ENCODE assay signal across 9 mouse cellular contexts in the genomic region with DNA sequence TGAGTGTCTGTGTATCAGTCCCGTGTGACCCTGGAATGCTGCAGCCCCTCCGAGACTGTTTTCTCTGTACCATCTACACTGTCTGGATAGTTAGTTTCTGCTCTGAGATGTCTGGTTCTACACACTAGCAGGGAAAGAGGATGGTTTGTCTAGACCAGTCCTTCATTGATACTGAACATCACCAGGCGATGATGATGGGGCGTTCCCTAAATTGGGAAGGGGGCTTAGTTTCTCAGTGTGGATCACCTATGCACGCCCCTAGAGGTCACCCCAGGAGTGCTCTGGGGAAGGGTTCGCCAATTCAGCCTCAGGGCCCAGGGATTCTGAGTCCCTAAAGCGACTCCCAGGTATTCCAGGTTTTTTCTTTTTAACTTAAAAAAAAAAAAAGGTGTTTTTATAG. TPM values are rescaled to one million over a fixed set of nuclear protein-coding genes. Genes with fewer than 3 reads are reported as not detected.
A peak's percentile ranks its signal among the peaks of the same experiment; 100 is the strongest.
DNase-seq lines count a peak whose midpoint lies in the region; ATAC-seq and TF ChIP-seq lines count a peak whose summit lies in the region.
"Had no signal": no experiment of that assay in that cellular context is flagged by ENCODE, and none has a peak within 500 bp of the region (broad histone marks: within the 10 kb centered on the region; RNA-seq: fewer than 3 reads in every experiment).

No protein-coding gene starts in this region.

- H3K36me3 ChIP-seq in heart, adult 2 months (ENCODE audit: control insufficient read depth, insufficient read depth, low read length), result no peaks in the 10 kb centered on the region
- H3K36me3 ChIP-seq in liver, postnatal 0 days (replicated peaks; ENCODE audit: insufficient read depth, low read length), result no peaks in the 10 kb centered on the region
- H3K36me3 ChIP-seq in liver, embryonic 11.5 days (ENCODE audit: control insufficient read depth, insufficient read depth, low read length), result no peaks in the 10 kb centered on the region
- no peaks in the 10 kb centered on the region for H3K36me3 ChIP-seq in embryonic facial prominence, embryonic 11.5 days (replicated peaks; ENCODE audit: control insufficient read depth, insufficient read depth, low read depth, low read length)
- H3K36me3 ChIP-seq in neural tube, embryonic 14.5 days (ENCODE audit: control insufficient read depth, insufficient read depth, low read length), result no peaks in the 10 kb centered on the region

- TF ChIP-seq CTCF in heart, adult 2 months (IDR thresholded peaks at IDR 0.05), result no peak
- TF ChIP-seq CTCF in liver, postnatal 0 days (IDR thresholded peaks at IDR 0.05; ENCODE audit: low read depth), result no peak

- H3K9me3 ChIP-seq in liver, postnatal 0 days (ENCODE audit: low read length), result no peaks in the 10 kb centered on the region
- H3K9me3 ChIP-seq in liver, embryonic 11.5 days (ENCODE audit: control insufficient read depth, low read length), result no peaks in the 10 kb centered on the region
- no peaks in the 10 kb centered on the region for H3K9me3 ChIP-seq in embryonic facial prominence, embryonic 11.5 days (replicated peaks; ENCODE audit: control insufficient read depth, low read length)
- H3K9me3 ChIP-seq in neural tube, embryonic 14.5 days (ENCODE audit: control insufficient read depth, low read length), result no peaks in the 10 kb centered on the region

- TF ChIP-seq POLR2A in heart, adult 2 months (IDR thresholded peaks at IDR 0.05; ENCODE audit: insufficient read depth, low read depth, low read length), result no peak

- WGBS in heart, adult 2 months, result 65% methylated on average over 7 of the region's 7 CpGs
- WGBS in liver, postnatal 0 days (ENCODE audit: insufficient replicate concordance), result 50% methylated on average over 7 of the region's 7 CpGs
- WGBS in liver, embryonic 11.5 days, result 42% methylated on average over 7 of the region's 7 CpGs
- 23% methylated on average over 7 of the region's 7 CpGs for whole genome bisulfite sequencing in embryonic facial prominence, embryonic 11.5 days
- WGBS in neural tube, embryonic 14.5 days, result 28% methylated on average over 7 of the region's 7 CpGs

- intact Hi-C loops in heart, adult 2 months (cut with DNase I), result no loop called here

- no peaks in the 10 kb centered on the region for H3K79me2 ChIP-seq in heart, adult 2 months (replicated peaks; ENCODE audit: control insufficient read depth, insufficient read depth, low read length)

- peaks cover 6% of the 10 kb centered on the region for H3K4me1 ChIP-seq in heart, adult 2 months (ENCODE audit: control insufficient read depth, insufficient read depth, low read length)
- peaks cover 20% of the 10 kb centered on the region for H3K4me1 ChIP-seq in liver, postnatal 0 days (ENCODE audit: insufficient read depth)
- peaks cover 8% of the 10 kb centered on the region; the same call in 1 of the 2 replicates for H3K4me1 ChIP-seq in liver, embryonic 11.5 days (replicated peaks; ENCODE audit: control insufficient read depth, insufficient read depth, low read length)
- peaks cover 2% of the 10 kb centered on the region for H3K4me1 ChIP-seq in embryonic facial prominence, embryonic 11.5 days (ENCODE audit: control insufficient read depth, insufficient read depth, low read length)
- H3K4me1 ChIP-seq in neural tube, embryonic 14.5 days (ENCODE audit: control insufficient read depth, insufficient read depth, low read length), result peaks cover 5% of the 10 kb centered on the region; the same call in 1 of the 2 replicates

- ATAC-seq in liver, postnatal 0 days, result no peak
- ATAC-seq in liver, embryonic 11.5 days (replicated peaks; ENCODE audit: low FRiP score), result no peak
- no peak for ATAC-seq in embryonic facial prominence, embryonic 11.5 days (replicated peaks; ENCODE audit: insufficient number of reproducible peaks, low FRiP score, low TSS enrichment, low read depth)
- no peak for ATAC-seq in neural tube, embryonic 14.5 days (ENCODE audit: low read depth)

- no peak for DNase-seq in heart, adult 2 months
- DNase-seq in heart, adult 11 months, result no peak
- no peak for DNase-seq in liver, postnatal 0 days
- DNase-seq in liver, embryonic 11.5 days (ENCODE audit: low spot score), result no peak
- no peak for DNase-seq in embryonic facial prominence, embryonic 11.5 days (ENCODE audit: low spot score)
- no peak for DNase-seq in urinary bladder, postnatal 14 days (ENCODE audit: low spot score)
- no peak for DNase-seq in cerebellum, postnatal 10 days
- DNase-seq: cerebellum, adult 18-20 months had no signal

- H3K27me3 ChIP-seq in heart, adult 2 months (ENCODE audit: control insufficient read depth, insufficient read depth, low read length), result no peaks in the 10 kb centered on the region
- peaks cover 12% of the 10 kb centered on the region; the same call in 1 of the 2 replicates for H3K27me3 ChIP-seq in liver, postnatal 0 days (ENCODE audit: insufficient read depth, low read length)
- H3K27me3 ChIP-seq in liver, embryonic 11.5 days (replicated peaks; ENCODE audit: control insufficient read depth, insufficient read depth, low read length), result peaks cover 37% of the 10 kb centered on the region
- peaks cover 7% of the 10 kb centered on the region for H3K27me3 ChIP-seq in embryonic facial prominence, embryonic 11.5 days (ENCODE audit: control insufficient read depth, insufficient read depth, low read length)
- H3K27me3 ChIP-seq in neural tube, embryonic 14.5 days (ENCODE audit: control insufficient read depth, insufficient read depth, low read length), result 0 out of 2 replicates have a peak, but pooled peaks cover 2% of the 10 kb centered on the region

- no peak overlapping the region for H3K4me3 ChIP-seq in heart, adult 2 months
- no peak overlapping the region for H3K4me3 ChIP-seq in liver, postnatal 0 days (ENCODE audit: low read depth, low read length)
- H3K4me3 ChIP-seq in liver, embryonic 11.5 days (ENCODE audit: low read depth, low read length), result no peak overlapping the region
- H3K4me3 ChIP-seq in embryonic facial prominence, embryonic 11.5 days (ENCODE audit: low read depth, low read length), result no peak overlapping the region
- H3K4me3 ChIP-seq in neural tube, embryonic 14.5 days (ENCODE audit: low read depth, low read length), result no peak overlapping the region

- no peak overlapping the region for H3K9ac ChIP-seq in heart, adult 2 months (ENCODE audit: low read depth, low read length)
- no peak overlapping the region for H3K9ac ChIP-seq in liver, postnatal 0 days (replicated peaks)
- no peak overlapping the region for H3K9ac ChIP-seq in liver, embryonic 11.5 days (ENCODE audit: low read depth, low read length)
- peak overlapping the region; percentile 22; the same call in 1 of the 2 replicates for H3K9ac ChIP-seq in embryonic facial prominence, embryonic 11.5 days (replicated peaks; ENCODE audit: low read length)
- H3K9ac ChIP-seq in neural tube, embryonic 14.5 days (replicated peaks; ENCODE audit: low read depth, low read length), result no peak overlapping the region

- TF ChIP-seq EP300 in heart, adult 2 months (IDR thresholded peaks at IDR 0.05; ENCODE audit: insufficient read depth, low read depth, low read length), result no peak
- TF ChIP-seq EP300 in liver, postnatal 0 days (IDR thresholded peaks at IDR 0.05; ENCODE audit: low read depth), result no peak

- H3K27ac ChIP-seq in heart, adult 2 months, result peak overlapping the region; percentile 37
- H3K27ac ChIP-seq in liver, postnatal 0 days (ENCODE audit: low read depth), result no peak overlapping the region
- no peak overlapping the region for H3K27ac ChIP-seq in liver, embryonic 11.5 days (ENCODE audit: low read depth, low read length)
- H3K27ac ChIP-seq in embryonic facial prominence, embryonic 11.5 days (replicated peaks; ENCODE audit: low read depth, low read length), result no peak overlapping the region
- H3K27ac ChIP-seq in neural tube, embryonic 14.5 days (ENCODE audit: low read depth, low read length), result no peak overlapping the region

- H3K4me2 ChIP-seq in liver, postnatal 0 days (ENCODE audit: low read depth, low read length), result peak overlapping the region; percentile 45
- H3K4me2 ChIP-seq in liver, embryonic 11.5 days, result no peak overlapping the region
- H3K4me2 ChIP-seq in embryonic facial prominence, embryonic 11.5 days (ENCODE audit: low read depth, low read length), result no peak overlapping the region
- peak overlapping the region; percentile 18; the same call in 1 of the 2 replicates for H3K4me2 ChIP-seq in neural tube, embryonic 14.5 days (ENCODE audit: low read depth, low read length)

RNA-seq across cellular contexts. Expression of gene Lefty2, which starts 3.7 kb away (rescaled TPM):
- not detected for total RNA-seq in heart, adult 2 months (2021)
- 0.08 and 0.15 TPM in 2 replicates for polyA plus RNA-seq in heart, adult 2 months (2012; rRNA removed)
- polyA plus RNA-seq in liver, postnatal 0 days (2015; fragmentation: Nextera tagmentation; extraction: Ambion mirVana), result not detected in 2 replicates
- not detected in 2 replicates for polyA plus RNA-seq in liver, embryonic 11.5 days (2014; fragmentation: Nextera tagmentation; extraction: Ambion mirVana)
- 0.08 TPM in 1 of 2 replicates, not detected in the other for polyA plus RNA-seq in embryonic facial prominence, embryonic 11.5 days (2014; fragmentation: Nextera tagmentation; extraction: Ambion mirVana)
- polyA plus RNA-seq in neural tube, embryonic 14.5 days (2014; fragmentation: Nextera tagmentation; extraction: Ambion mirVana), result 0.58 and 1.9 TPM in 2 replicates

RNA-seq across cellular contexts. Expression of gene Pycr2, which starts 14.9 kb away (rescaled TPM):
- total RNA-seq in heart, adult 2 months (2021), result 10 to 100 TPM; 10.3 to 12.4 TPM
- 12.7 and 13.9 TPM in 2 replicates for polyA plus RNA-seq in heart, adult 2 months (2012; rRNA removed)
- 33.3 and 43.4 TPM in 2 replicates for polyA plus RNA-seq in liver, postnatal 0 days (2015; fragmentation: Nextera tagmentation; extraction: Ambion mirVana)
- polyA plus RNA-seq in liver, embryonic 11.5 days (2014; fragmentation: Nextera tagmentation; extraction: Ambion mirVana), result 162 and 171 TPM in 2 replicates
- 92.7 and 106 TPM in 2 replicates for polyA plus RNA-seq in embryonic facial prominence, embryonic 11.5 days (2014; fragmentation: Nextera tagmentation; extraction: Ambion mirVana)
- polyA plus RNA-seq in neural tube, embryonic 14.5 days (2014; fragmentation: Nextera tagmentation; extraction: Ambion mirVana), result 63.3 and 65.9 TPM in 2 replicates

RNA-seq across cellular contexts. Expression of gene Sde2, which starts 38.2 kb away (rescaled TPM):
- 10 to 100 TPM; 11.7 to 12.1 TPM for total RNA-seq in heart, adult 2 months (2021)
- polyA plus RNA-seq in heart, adult 2 months (2012; rRNA removed), result 5.0 and 9.8 TPM in 2 replicates
- polyA plus RNA-seq in liver, postnatal 0 days (2015; fragmentation: Nextera tagmentation; extraction: Ambion mirVana), result 11.5 and 11.8 TPM in 2 replicates
- polyA plus RNA-seq in liver, embryonic 11.5 days (2014; fragmentation: Nextera tagmentation; extraction: Ambion mirVana), result 49.0 and 49.2 TPM in 2 replicates
- polyA plus RNA-seq in embryonic facial prominence, embryonic 11.5 days (2014; fragmentation: Nextera tagmentation; extraction: Ambion mirVana), result 38.2 and 38.6 TPM in 2 replicates
- polyA plus RNA-seq in neural tube, embryonic 14.5 days (2014; fragmentation: Nextera tagmentation; extraction: Ambion mirVana), result 29.0 and 32.4 TPM in 2 replicates

RNA-seq across cellular contexts. Expression of gene Lefty1, which starts 45.6 kb away (rescaled TPM):
- under 1 TPM; 0.41 to 0.57 TPM for total RNA-seq in heart, adult 2 months (2021)
- 3.0 and 3.3 TPM in 2 replicates for polyA plus RNA-seq in heart, adult 2 months (2012; rRNA removed)
- 1.6 and 2.2 TPM in 2 replicates for polyA plus RNA-seq in liver, postnatal 0 days (2015; fragmentation: Nextera tagmentation; extraction: Ambion mirVana)
- polyA plus RNA-seq in liver, embryonic 11.5 days (2014; fragmentation: Nextera tagmentation; extraction: Ambion mirVana), result 7.3 and 9.5 TPM in 2 replicates
- 0.33 and 0.38 TPM in 2 replicates for polyA plus RNA-seq in embryonic facial prominence, embryonic 11.5 days (2014; fragmentation: Nextera tagmentation; extraction: Ambion mirVana)
- 0.41 TPM in 1 of 2 replicates, not detected in the other for polyA plus RNA-seq in neural tube, embryonic 14.5 days (2014; fragmentation: Nextera tagmentation; extraction: Ambion mirVana)

RNA-seq across cellular contexts. Expression of gene Tmem63a, which starts 53.0 kb away (rescaled TPM):
- total RNA-seq in heart, adult 2 months (2021), result 10 to 100 TPM; 13.2 to 15.8 TPM
- 27.5 and 34.5 TPM in 2 replicates for polyA plus RNA-seq in heart, adult 2 months (2012; rRNA removed)
- polyA plus RNA-seq in liver, postnatal 0 days (2015; fragmentation: Nextera tagmentation; extraction: Ambion mirVana), result 6.3 and 7.4 TPM in 2 replicates
- polyA plus RNA-seq in liver, embryonic 11.5 days (2014; fragmentation: Nextera tagmentation; extraction: Ambion mirVana), result 7.8 and 8.3 TPM in 2 replicates
- 3.1 TPM in 2 replicates for polyA plus RNA-seq in embryonic facial prominence, embryonic 11.5 days (2014; fragmentation: Nextera tagmentation; extraction: Ambion mirVana)
- polyA plus RNA-seq in neural tube, embryonic 14.5 days (2014; fragmentation: Nextera tagmentation; extraction: Ambion mirVana), result 0.71 and 1.4 TPM in 2 replicates

Comparison
In these comparisons a context has a peak if more than half of its experiments do, and no peak if none do; other contexts are left out.
1. H3K4me2 ChIP-seq: peak in liver, postnatal 0 days (single experiment) and neural tube, embryonic 14.5 days (single experiment); none in liver, embryonic 11.5 days (single experiment) and embryonic facial prominence, embryonic 11.5 days (single experiment).